Mouse (Mus musculus) left cerebral cortex, adult 18-20 months (tissue): ENCODE results near the gene Ttc29. TPM values are rescaled to one million over a fixed set of nuclear protein-coding genes. Genes with fewer than 3 reads are reported as not detected.

ENCODE experiments used
- DNase-seq, 2 experiments: peaks; one replicate each; pipeline ENCODE4 v3.0.0; 2021 to 2022; ENCODE audit warnings: low spot score in 2 of 2, mixed read lengths in 1 of 2
- total RNA-seq, 2 experiments: library from RNA; stranded (reverse); gene quantifications; 2 replicates each; pipeline ENCODE4 v1.2.3; 2021

The Ttc29 gene
- total RNA-seq, 2 experiments from 2014 or later = not detected

GRCm38 (mm10) chr8:78277411-78277810, 64.3 kb downstream of the Ttc29 start:
- DNase-seq = no peak

DNA sequence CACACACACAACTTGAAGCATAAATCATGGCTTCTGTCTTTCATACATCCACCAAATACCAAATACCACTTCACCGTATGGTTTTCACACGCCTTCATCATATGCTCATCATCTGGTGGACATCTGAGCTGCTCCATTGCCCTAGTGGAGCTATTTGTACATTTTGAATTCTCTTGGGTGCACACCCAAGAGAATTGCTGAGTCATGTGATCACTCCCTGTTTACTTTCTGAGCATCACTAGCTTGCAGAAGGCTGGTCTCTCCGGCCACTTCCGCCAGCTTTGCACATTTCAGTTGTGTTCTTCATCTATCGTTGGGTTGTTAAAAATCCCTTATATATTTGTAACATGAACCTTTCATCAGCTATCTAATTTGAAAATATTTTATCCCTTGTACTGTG, 65.5 kb downstream of the Ttc29 start:
- no peak for DNase-seq

DNA sequence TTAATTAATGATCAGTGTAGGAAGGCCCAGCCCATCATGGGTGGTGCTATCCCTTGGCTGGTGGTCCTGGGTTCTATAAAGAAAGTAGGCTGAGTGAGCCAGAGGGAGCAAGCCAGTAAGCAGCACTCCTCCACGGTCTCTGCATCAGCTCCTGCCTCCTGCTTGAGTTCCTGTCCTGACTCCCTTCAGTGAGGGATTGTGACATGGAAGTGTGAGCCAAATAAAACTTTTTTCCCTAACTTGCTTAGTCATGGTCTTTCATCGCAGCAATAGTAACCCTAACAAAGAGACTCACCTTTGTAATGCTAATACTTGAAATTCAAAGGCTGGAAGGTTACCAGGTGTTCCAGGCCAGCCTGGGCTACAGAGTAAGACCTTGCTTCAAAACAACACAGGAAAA, 71.7 kb downstream of the Ttc29 start:
- DNase-seq = no peak

GRCm38 (mm10) chr8:78285366-78285765, 72.3 kb downstream of the Ttc29 start:
- no peak for DNase-seq

DNA sequence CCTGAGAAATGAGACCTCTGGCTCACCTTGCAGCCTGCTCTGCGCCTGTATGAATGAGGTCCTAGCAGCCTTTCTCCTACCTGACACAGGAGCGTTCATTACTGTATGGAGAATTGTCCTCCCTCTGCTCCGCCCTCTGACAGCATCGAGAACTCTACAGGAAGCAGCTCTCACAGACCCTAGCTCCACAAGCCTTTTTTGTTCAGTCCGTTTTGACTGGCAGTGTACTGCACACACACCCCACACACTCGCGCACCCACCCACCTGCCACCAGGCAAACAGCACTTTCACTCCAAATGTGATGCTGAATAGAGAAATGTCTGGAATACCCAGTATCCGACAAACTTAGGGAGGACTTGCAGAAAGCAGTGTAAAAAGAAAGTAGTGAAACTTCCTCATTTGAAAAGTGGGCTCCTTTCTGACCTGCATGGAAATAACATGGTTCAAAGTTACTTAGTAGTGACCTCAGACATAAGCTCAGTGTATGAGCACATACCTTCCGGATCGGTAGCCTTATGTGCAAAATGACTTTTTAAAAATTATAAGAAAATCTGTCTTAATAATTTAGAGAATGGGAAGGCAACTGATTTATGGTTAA, 76.4 kb downstream of the Ttc29 start:
- DNase-seq = peak in 1 of 2 experiments; percentile 40

DNA sequence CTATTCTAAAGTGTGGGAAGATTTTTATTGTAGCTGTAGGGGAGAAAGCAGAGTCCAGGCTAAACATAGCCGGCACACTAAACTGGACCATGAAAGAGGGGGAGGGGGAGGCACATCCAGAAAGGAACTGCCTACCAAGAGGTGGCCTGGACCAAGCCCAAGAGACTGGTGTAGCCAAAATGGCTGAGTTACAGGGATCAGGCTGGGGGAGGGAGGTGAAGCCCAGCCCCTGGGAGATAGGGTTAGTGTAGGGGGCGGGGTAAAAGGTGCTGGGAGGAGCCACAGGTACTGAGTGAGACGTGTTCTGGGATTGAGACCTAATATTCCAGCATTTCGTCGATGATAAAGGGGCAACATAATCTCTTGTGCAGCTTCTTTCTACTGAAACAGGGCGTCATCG, 77.2 kb downstream of the Ttc29 start:
- no peak for DNase-seq

GRCm38 (mm10) chr8:78295494-78295893, 82.4 kb downstream of the Ttc29 start:
- no peak for DNase-seq

DNA sequence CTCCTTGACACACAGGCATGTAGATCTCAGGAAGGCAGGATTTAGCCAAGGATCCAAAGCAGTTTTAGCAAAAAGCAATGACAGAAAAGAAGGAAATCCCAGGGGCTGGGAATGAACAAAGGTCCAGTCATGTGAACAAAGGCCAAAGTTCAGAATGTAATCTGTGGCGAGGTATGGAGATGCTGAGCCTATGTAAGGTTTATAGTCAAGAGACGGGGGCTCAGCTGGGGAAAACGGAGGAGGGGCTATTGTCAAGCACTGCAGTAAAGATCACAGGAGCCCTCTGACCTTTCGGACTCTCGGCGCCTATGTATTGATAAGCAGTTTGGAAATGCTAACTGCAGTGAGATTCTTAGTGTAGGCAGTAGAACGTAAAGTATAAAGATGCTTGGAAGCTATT, 90.5 kb downstream of the Ttc29 start:
- no peak for DNase-seq

- no peak for DNase-seq
Observed at GRCm38 (mm10) chr8:78306604-78307003, 93.5 kb downstream of the Ttc29 start.

- no peak for DNase-seq
Observed at GRCm38 (mm10) chr8:78307131-78307530, 94.0 kb downstream of the Ttc29 start.

DNA sequence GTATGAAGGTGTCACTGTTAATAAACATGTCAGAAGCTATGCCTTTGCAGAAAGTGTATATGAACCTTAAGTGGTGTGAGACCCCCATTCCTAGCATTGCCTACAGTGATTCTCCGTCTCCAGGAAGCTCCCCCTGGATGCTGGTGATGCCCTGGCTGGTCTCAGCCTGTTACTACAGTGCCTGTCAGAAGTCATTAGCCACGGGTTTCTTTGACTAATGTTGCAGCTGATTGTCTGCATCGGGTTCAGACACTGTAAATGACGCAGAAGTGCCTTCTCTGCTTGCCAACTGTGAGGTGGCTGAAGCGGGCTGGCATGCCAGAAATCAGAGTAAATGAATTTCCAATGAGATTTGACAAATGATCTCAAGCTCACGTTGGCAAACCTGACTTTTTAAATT, 96.4 kb downstream of the Ttc29 start:
- no peak for DNase-seq

DNA sequence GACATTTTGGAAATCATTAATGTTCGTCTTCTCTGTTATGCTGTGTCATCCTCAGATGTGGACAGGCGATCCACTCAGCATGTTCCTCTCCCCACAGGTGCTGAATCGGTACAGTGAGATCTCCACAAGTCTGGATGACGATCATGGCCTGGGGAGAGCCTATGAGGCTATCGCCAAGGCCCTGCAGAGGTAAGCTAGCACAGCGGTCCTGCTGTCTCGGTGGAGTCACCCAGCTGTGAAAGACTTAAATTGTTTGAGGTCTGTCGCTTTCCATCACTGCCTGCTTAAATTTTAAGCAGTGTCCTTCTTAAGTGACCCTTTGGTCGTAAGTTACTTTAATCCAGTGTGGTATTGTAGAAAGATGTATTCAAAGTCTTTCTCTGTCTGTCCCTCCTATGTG, 102.5 kb downstream of the Ttc29 start:
- DNase-seq = no peak

- DNase-seq = no peak
Observed at GRCm38 (mm10) chr8:78317666-78318065, 104.6 kb downstream of the Ttc29 start.

DNA sequence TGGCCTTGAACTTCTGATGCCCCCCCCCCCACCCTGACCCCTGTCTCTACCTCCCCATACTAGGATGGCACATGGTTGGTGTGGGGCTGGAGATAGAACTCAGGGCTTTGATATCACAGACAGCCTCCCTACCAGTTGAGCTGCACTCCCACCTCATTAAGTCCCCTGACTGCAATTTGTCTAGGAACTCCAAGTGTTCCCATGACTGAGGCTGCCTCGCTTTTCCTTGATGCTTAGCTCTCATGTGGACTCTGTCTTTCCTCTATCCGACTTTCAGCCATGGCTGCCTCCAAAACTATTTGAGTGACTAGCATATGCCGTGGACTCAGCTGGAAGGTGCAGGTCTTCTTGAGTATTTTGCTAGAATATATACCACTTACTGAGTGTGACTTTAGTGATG, 110.3 kb downstream of the Ttc29 start:
- DNase-seq = no peak

DNA sequence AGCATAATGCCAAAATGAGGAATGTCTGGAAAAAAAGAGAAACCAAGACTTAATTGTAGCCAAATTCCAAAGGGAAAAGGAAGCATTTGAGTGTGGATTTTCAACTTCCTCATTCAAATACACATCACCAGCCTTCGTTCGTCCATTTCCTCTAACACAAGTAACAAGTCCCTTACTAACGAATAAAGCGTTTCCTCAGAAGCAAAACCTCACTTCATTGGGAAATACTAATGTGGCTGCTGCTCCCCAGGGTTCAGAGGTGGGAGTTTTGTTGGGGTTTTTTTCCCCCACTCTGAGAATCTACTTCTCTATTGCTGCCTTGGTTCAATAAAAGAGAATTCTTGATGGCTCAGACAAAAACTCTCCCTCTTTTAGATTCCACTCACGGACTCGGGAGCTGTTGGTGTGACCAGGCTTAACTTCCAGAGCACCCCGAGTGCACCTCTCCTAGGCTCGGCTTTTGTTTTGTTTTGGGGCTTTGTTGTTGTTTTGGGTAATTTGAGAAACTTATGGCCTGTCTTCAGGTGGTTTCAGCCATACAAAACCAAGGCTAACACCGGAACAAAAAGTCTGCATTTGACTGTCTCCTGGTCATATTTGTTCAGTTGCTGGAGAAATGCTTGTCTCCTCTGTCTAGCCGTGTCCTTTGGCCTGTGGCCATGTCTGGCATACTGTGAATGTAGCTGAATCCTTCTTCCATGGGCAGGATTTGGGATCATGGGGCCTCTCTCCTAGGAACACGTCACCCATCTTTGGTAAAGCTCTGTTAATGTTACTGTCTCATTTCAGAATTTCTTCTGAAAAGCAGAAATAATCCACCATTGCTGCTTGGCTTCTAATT, 127.8 kb downstream of the Ttc29 start:
- no peak for DNase-seq

GRCm38 (mm10) chr8:78342151-78342550, 129.1 kb downstream of the Ttc29 start:
- no peak for DNase-seq

GRCm38 (mm10) chr8:78344006-78344405, 130.9 kb downstream of the Ttc29 start:
- DNase-seq = no peak

DNA sequence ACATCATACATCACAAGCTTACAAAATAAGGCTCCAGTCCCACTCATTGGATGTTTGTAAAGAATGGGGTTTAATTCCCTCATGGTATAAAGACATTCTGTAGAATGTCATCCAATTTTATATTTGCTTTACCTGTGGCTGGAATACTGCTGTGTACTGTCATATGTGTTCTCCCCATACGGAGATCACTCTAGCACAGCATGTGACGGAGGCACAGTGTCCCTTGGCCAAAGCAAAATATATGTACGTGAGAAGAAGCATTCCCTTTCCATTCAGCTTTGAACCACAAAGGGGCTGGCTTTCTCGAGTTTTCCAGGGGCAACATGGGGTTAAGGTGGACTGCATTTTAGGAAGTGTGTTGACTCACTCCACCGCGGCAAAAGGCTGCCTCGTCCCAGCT, 132.6 kb downstream of the Ttc29 start:
- no peak for DNase-seq

DNA sequence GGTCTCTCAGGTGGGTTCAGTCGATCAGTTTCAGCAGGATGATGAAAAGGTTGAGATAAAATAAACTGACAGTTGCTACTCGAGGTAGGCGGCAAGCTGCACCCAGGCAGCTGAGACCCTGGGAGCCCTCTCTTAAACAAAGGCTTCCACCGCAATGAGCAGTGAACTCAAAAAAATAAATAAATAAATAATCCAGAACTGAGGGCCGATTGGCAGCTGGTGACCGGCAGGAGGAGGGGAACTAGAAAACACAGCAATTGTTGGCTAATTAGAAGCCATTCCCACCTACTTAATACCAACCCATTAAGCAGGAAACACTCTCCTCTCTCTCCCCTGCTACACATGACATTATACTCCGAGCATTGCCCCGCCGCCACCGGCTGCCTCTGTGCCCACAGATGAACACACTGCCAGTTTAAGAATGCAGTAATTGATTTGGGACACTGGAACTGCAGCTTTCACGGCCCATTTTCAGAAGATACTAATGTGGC, 133.1 kb downstream of the Ttc29 start:
- no peak for DNase-seq

GRCm38 (mm10) chr8:78353902-78354301, 140.8 kb downstream of the Ttc29 start:
- DNase-seq = no peak

DNA sequence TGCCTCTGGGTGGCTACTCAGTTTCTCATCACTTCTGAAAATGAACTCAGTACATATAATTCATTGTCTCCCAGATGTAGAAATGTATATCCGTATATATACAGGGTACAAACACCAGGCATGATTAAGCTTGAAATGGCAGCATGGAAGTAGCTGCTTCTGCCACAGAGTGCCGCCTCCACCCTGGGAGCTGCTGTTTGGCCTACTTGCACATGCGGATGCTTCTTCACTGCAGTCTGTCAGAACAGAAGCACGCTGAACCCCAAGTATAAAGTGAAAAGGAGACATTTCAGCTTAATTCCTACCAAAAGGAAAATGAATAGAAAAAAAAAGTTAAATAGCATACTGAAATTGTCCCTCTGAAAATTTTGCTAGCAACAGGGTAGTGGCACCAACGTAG, 141.7 kb downstream of the Ttc29 start:
- no peak for DNase-seq

GRCm38 (mm10) chr8:78390756-78391155, 177.7 kb downstream of the Ttc29 start:
- no peak for DNase-seq

- no peak for DNase-seq
Observed at GRCm38 (mm10) chr8:78419272-78419671, 206.2 kb downstream of the Ttc29 start.
